Mouse (Mus musculus) limb, embryonic 11.5 days (tissue): ENCODE data around the gene Aars. TPM values are rescaled to one million over a fixed set of nuclear protein-coding genes. Genes with fewer than 3 reads are reported as not detected.

Experiments used
- ATAC-seq: fragments of 200-750 bp; cut with Nextera tagmentation; 2 replicates; pipeline ENCODE4 v1.8.0; 2017; ENCODE audit warnings: low read depth; ENCODE audit not compliant: insufficient number of reproducible peaks, low FRiP score, low TSS enrichment
- DNase-seq: peaks from one replicate; pipeline ENCODE4 v3.0.0-alpha.2; 2015; ENCODE audit warnings: low spot score
- H3K27ac ChIP-seq: fragments of 300-500 bp; sonication (generic); replicated peaks from 2 replicates; pipeline ENCODE4 v1.5.1; 2014; ENCODE audit warnings: low read depth, mild to moderate bottlenecking, low read length
- H3K27me3 ChIP-seq: fragments of 300-500 bp; sonication (generic); 2 replicates; pipeline ENCODE4 v1.6.1; 2014; ENCODE audit warnings: mild to moderate bottlenecking, low read length, mixed read lengths; ENCODE audit not compliant: control insufficient read depth, insufficient read depth
- H3K36me3 ChIP-seq: fragments of 300-500 bp; sonication (generic); 2 replicates; pipeline ENCODE4 v1.6.1; 2014; ENCODE audit warnings: mild to moderate bottlenecking, low read length, moderate library complexity, mixed read lengths; ENCODE audit not compliant: control insufficient read depth, insufficient read depth
- H3K4me1 ChIP-seq: fragments of 300-500 bp; sonication (generic); 2 replicates; pipeline ENCODE4 v1.6.1; 2014; ENCODE audit warnings: low read length, mixed read lengths; ENCODE audit not compliant: control insufficient read depth, insufficient read depth
- H3K4me2 ChIP-seq: fragments of 300-500 bp; sonication (generic); 2 replicates; pipeline ENCODE4 v1.6.1; 2014; ENCODE audit warnings: low read depth, mild to moderate bottlenecking, moderate library complexity; ENCODE audit not compliant: severe bottlenecking
- H3K4me3 ChIP-seq: fragments of 300-500 bp; sonication (generic); 2 replicates; pipeline ENCODE4 v1.5.1; 2014; ENCODE audit warnings: low read depth, low read length
- H3K9ac ChIP-seq: fragments of 300-500 bp; sonication (generic); 2 replicates; pipeline ENCODE4 v1.6.1; 2014; ENCODE audit warnings: mild to moderate bottlenecking, low read length
- H3K9me3 ChIP-seq: fragments of 300-500 bp; sonication (generic); 2 replicates; pipeline ENCODE4 v1.6.1; 2016; ENCODE audit warnings: low read length; ENCODE audit not compliant: control insufficient read depth
- WGBS: fragments of 180-500 bp; shearing (Covaris S2); extraction: QIAGEN DNeasy Blood & Tissue Kit; methylation state at CpG from one replicate; pipeline ENCODE4 v1.1.7; 2014; 5-methylcytosine and 5-hydroxymethylcytosine counted together
- polyA plus RNA-seq: library from polyadenylated mRNA; unstranded; fragments of >200 nt; fragmentation: Nextera tagmentation; extraction: Ambion mirVana; gene quantifications from 2 replicates; pipeline ENCODE4 v1.2.1, GENCODE M21; 2014

Aars gene
- polyA plus RNA-seq, 1 experiment from 2014 or later, result 66.1 TPM

- H3K27me3 ChIP-seq, result no peaks in the 10 kb centered on the region
- H3K27ac ChIP-seq, result no peak overlapping the region
- peak overlapping the region; percentile 74 for H3K4me3 ChIP-seq
- WGBS, result under 1% methylated on average over 31 of the region's 31 CpGs
- no peaks in the 10 kb centered on the region for H3K9me3 ChIP-seq
- H3K4me1 ChIP-seq, result no peaks in the 10 kb centered on the region
- H3K9ac ChIP-seq, result peak overlapping the region; percentile 83
- no peaks in the 10 kb centered on the region for H3K36me3 ChIP-seq
- ATAC-seq (peak; percentile 80), DNase-seq (peak; percentile 85)
- H3K4me2 ChIP-seq, result peak overlapping the region; percentile 91
Observed at GRCm38 (mm10) chr8:111027391-111027937, 5.5 kb upstream of the Aars start.

GRCm38 (mm10) chr8:111029589-111029988 lies 3.4 kb upstream of the Aars start:
- peaks cover under 1% of the 10 kb centered on the region; the same call in 1 of the 2 replicates for H3K4me1 ChIP-seq

GRCm38 (mm10) chr8:111030045-111030444 lies 2.9 kb upstream of the Aars start:
- Histone ChIP-seq H3K4me1 (peaks cover 5% of the 10 kb centered on the region; the same call in 1 of the 2 replicates), H3K9me3 (no peaks in the 10 kb centered on the region), H3K9ac (no peak overlapping the region), H3K27me3 (no peaks in the 10 kb centered on the region), H3K27ac (no peak overlapping the region), H3K4me2 (no peak overlapping the region), H3K4me3 (no peak overlapping the region), H3K36me3 (no peaks in the 10 kb centered on the region)
- no peak for DNase-seq
- no peak for ATAC-seq
- WGBS, result 71% methylated on average over 6 of the region's 6 CpGs

More at GRCm38 (mm10) chr8:111029589-111029988, 3.4 kb upstream of the Aars start:
- Histone ChIP-seq H3K9ac (no peak overlapping the region), H3K27ac (no peak overlapping the region), H3K36me3 (no peaks in the 10 kb centered on the region), H3K9me3 (no peaks in the 10 kb centered on the region), H3K4me2 (no peak overlapping the region), H3K27me3 (no peaks in the 10 kb centered on the region), H3K4me3 (no peak overlapping the region)
- DNase-seq, result no peak
- 48% methylated on average over 4 of the region's 4 CpGs for WGBS
- no peak for ATAC-seq

DNA sequence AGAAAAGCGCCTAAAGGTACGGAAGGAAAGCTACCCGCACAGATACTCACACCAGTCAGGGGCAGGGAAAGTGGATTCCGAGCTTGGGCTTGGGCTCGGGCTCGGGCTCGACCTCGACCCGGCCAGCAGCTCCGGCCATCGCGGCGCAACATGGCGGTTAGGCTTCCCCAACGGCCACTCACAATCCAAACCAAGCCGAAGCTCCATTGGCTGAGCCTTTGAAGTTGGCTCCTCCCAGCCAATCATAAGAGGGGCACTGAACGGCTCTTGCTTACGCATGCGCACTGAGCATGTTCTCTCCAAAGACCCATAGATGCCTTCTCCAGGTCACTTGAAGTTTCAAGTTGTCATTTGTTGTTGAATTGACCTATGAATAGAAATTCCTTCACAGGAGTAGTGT lies 1.4 kb upstream of the Aars start, which contains the start of gene Ddx19b:
Ddx19b (minus strand) TSS at position 180 of the 400 bp plus-strand sequence.
- Histone ChIP-seq H3K27me3 (no peaks in the 10 kb centered on the region), H3K4me2 (no peak within 1 kb of the TSS), H3K4me3 (no peak within 1 kb of the TSS), H3K9me3 (no peaks in the 10 kb centered on the region), H3K9ac (no peak within 1 kb of the TSS), H3K4me1 (peaks cover 8% of the 10 kb centered on the region), H3K27ac (no peak within 1 kb of the TSS), H3K36me3 (peaks cover 3% of the 10 kb centered on the region; the same call in 1 of the 2 replicates)
- 95% methylated on average over 19 of the region's 19 CpGs for WGBS
- ATAC-seq (no peak), DNase-seq (no peak)

DNA sequence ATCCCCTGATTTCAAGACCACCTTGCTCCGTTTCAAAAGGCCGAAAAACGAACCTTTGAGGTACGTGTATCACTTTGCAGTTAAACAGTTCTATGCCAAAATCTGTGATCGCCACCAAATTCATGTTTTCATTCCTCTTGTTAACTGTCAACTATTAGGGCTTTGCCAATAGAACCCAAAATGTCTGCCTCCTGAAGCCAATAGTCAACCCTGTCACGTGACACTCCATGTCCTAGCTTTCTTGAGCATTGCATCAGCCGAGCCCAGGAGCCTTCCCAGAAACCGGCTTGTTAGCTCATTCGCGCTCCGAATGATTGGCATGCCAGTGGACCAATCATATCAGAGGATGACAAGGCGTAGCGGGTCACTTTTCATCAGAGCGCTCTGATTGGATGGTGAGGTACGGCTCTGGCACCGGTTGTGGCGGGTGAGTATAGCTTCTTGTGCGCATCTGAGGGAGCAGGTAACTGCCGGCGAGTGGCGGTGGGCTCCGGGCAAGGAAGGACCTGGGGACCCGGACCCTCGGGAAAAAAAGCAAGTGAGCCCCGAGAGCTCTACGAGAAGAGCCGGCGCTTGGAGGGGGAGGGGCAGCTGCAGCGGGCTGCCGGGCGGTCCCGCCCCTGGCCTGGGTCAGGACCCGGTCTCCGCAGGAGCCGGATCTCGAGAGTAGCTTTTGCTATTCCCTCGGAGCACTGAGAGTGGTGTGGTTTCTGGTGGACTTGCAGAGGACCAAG lies 705 bp downstream of the Aars start:
- Histone ChIP-seq H3K27ac (peak overlapping the region; percentile 68), H3K4me3 (peak overlapping the region; percentile 67), H3K9ac (peak overlapping the region; percentile 75), H3K36me3 (peaks cover 11% of the 10 kb centered on the region; the same call in 1 of the 2 replicates), H3K4me2 (peak overlapping the region; percentile 68), H3K9me3 (no peaks in the 10 kb centered on the region), H3K4me1 (peaks cover 8% of the 10 kb centered on the region), H3K27me3 (no peaks in the 10 kb centered on the region)
- ATAC-seq (peak; percentile 97), DNase-seq (peak; percentile 97)
- 5% methylated on average over 37 of the region's 37 CpGs for WGBS

DNA sequence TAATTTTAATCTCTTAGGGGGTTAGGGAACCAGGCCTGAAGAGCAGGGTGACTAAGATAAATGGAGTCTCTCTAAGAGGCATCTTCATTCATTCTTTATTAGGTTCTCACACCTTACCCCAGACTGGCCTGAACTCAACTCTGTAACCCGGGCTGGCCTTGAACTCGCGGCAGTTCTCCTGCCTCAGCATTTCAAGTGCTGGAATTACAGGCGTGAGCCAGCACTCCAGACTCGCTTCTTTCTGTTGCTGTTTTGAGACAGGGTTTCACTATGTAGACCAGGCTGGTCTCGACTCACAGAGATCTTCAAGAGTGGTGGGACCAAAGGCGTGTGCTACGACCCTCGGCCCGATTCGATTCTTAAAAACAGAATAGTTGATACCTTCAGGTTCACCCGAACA lies 1.3 kb downstream of the Aars start:
- 0 out of 2 replicates have a peak, but pooled peaks have one; percentile 15 for ATAC-seq

DNA sequence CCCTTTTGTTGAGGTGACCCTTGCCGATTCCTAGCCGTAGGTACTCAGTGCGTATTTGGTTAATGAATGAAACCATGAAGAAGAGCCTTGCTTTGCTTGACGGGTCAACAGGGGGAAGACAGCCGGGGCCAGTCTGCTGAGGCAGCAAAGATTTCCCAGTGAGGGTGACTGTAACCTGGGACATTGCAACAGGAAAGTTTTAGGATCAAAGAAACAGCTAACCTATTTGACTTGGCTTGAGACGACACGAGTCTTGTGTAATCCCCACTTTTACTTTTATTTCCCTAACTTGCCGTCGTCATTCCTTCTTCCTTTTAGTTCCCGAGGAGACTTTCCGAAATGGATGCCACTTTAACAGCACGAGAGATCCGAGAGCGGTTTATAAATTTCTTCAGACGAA lies 3.6 kb downstream of the Aars start:
- Histone ChIP-seq H3K9ac (no peak overlapping the region), H3K4me1 (peaks cover 8% of the 10 kb centered on the region), H3K36me3 (peaks cover 22% of the 10 kb centered on the region; the same call in 1 of the 2 replicates), H3K27me3 (no peaks in the 10 kb centered on the region), H3K4me2 (no peak overlapping the region), H3K27ac (no peak overlapping the region), H3K9me3 (no peaks in the 10 kb centered on the region), H3K4me3 (no peak overlapping the region)
- DNase-seq (no peak), ATAC-seq (no peak)
- 93% methylated on average over 15 of the region's 15 CpGs for WGBS

More for the DNA sequence above, 1.3 kb downstream of the Aars start:
- peak; percentile 61 for DNase-seq
- Histone ChIP-seq H3K4me1 (peaks cover 8% of the 10 kb centered on the region), H3K27ac (peak overlapping the region; percentile 68), H3K27me3 (no peaks in the 10 kb centered on the region), H3K9me3 (no peaks in the 10 kb centered on the region), H3K4me2 (peak overlapping the region; percentile 68), H3K4me3 (peak overlapping the region; percentile 67), H3K9ac (peak overlapping the region; percentile 75), H3K36me3 (peaks cover 11% of the 10 kb centered on the region; the same call in 1 of the 2 replicates)
- WGBS, result 17% methylated on average over 12 of the region's 12 CpGs

- ATAC-seq (no peak), DNase-seq (no peak)
- H3K4me1 ChIP-seq, result no peaks in the 10 kb centered on the region
- no peaks in the 10 kb centered on the region for H3K9me3 ChIP-seq
- H3K27me3 ChIP-seq, result no peaks in the 10 kb centered on the region
- no peak overlapping the region for H3K9ac ChIP-seq
- H3K27ac ChIP-seq, result no peak overlapping the region
- H3K4me3 ChIP-seq, result no peak overlapping the region
- 95% methylated on average over 19 of the region's 19 CpGs for WGBS
- no peak overlapping the region for H3K4me2 ChIP-seq
- H3K36me3 ChIP-seq, result peaks cover 55% of the 10 kb centered on the region
Observed at GRCm38 (mm10) chr8:111042546-111042945, 9.6 kb downstream of the Aars start.
